In genomic region chr2:110710055-110710720, GRCm38 (mm10) we compare ENCODE assay signal across 10 mouse cellular contexts. TPM values are rescaled to one million over a fixed set of nuclear protein-coding genes. Genes with fewer than 3 reads are reported as not detected.
DNase-seq lines count a peak whose midpoint lies in the region; ATAC-seq lines count a peak whose summit lies in the region.
"Had no signal": no experiment of that assay in that cellular context is flagged by ENCODE, and none has a peak within 500 bp of the region (broad histone marks: within the 10 kb centered on the region; RNA-seq: fewer than 3 reads in every experiment).

No protein-coding gene starts in this region.

- intact Hi-C loops in heart, postnatal 10 days (cut with DNase I): no loop called here

- no peak overlapping the region for H3K4me2 ChIP-seq in hindbrain, embryonic 16.5 days (ENCODE audit: low read length)

- no peak for ATAC-seq in hindbrain, embryonic 16.5 days

- DNase-seq in layer of hippocampus, adult 18-20 months (ENCODE audit: low spot score in 2 of 2): peak; percentile 18 to 52
- no peak for DNase-seq in layer of hippocampus, adult 9-10 months (ENCODE audit: low spot score)
- DNase-seq in fat pad, adult 2 months (ENCODE audit: extremely low read depth, low read depth, low spot score): peak; percentile 94
- DNase-seq in heart, postnatal 10 days: peak; percentile 52 to 58
- peak; percentile 45 to 56 for DNase-seq in right cerebral cortex, postnatal 10 days (ENCODE audit: low spot score in 2 of 2)
- no peak for DNase-seq in kidney, adult 18-20 months
- DNase-seq in kidney, adult 11 months: no peak

- no peak overlapping the region for H3K27ac ChIP-seq in hindbrain, embryonic 16.5 days (ENCODE audit: low read depth, low read length)
- H3K27ac ChIP-seq: macrophage had no signal

- WGBS in hindbrain, embryonic 16.5 days: 79% methylated on average over 10 of the region's 10 CpGs

- no peaks in the 10 kb centered on the region for H3K36me3 ChIP-seq in hindbrain, embryonic 16.5 days (ENCODE audit: control insufficient read depth, insufficient read depth, low read length)

- H3K27me3 ChIP-seq in hindbrain, embryonic 16.5 days (replicated peaks; ENCODE audit: control insufficient read depth, insufficient read depth, low read length): no peaks in the 10 kb centered on the region

- no peaks in the 10 kb centered on the region for H3K9me3 ChIP-seq in hindbrain, embryonic 16.5 days (ENCODE audit: control insufficient read depth, low read length)

- H3K4me3 ChIP-seq in hindbrain, embryonic 16.5 days (ENCODE audit: low read length): no peak overlapping the region

- no peak overlapping the region for H3K9ac ChIP-seq in hindbrain, embryonic 16.5 days (ENCODE audit: low read depth, low read length)

- no peaks in the 10 kb centered on the region for H3K4me1 ChIP-seq in hindbrain, embryonic 16.5 days (ENCODE audit: control insufficient read depth, insufficient read depth, low read depth, low read length)

RNA-seq across cellular contexts. Expression of gene Muc15, which starts 11.0 kb away (rescaled TPM):
- total RNA-seq in layer of hippocampus, adult 18-20 months (2021): not detected
- total RNA-seq in heart, postnatal 10 days (2021): not detected
- 0.11 and 0.34 TPM in 2 replicates for polyA plus RNA-seq in hindbrain, embryonic 16.5 days (2015; fragmentation: Nextera tagmentation; extraction: Ambion mirVana)
- total RNA-seq: common myeloid progenitor, adult 5-6 weeks had no signal
- polyA plus RNA-seq: macrophage had no signal

Comparison
In these comparisons a context has a peak if more than half of its experiments do, and no peak if none do; other contexts are left out.
1. DNase-seq: peak in layer of hippocampus, adult 18-20 months (2 of 2), fat pad, adult 2 months (single experiment), heart, postnatal 10 days (2 of 2) and right cerebral cortex, postnatal 10 days (2 of 2); none in layer of hippocampus, adult 9-10 months (single experiment), kidney, adult 18-20 months (single experiment) and kidney, adult 11 months (single experiment).